Mouse (Mus musculus): ENCODE measurements around the gene Ddost. TPM values are rescaled to one million over a fixed set of nuclear protein-coding genes. Genes with fewer than 3 reads are reported as not detected.
A peak's percentile ranks its signal among the peaks of the same experiment; 100 is the strongest.
"Not testable (repeated sequence)": the region's sequence is repeated elsewhere in the genome, so short reads cannot be mapped to it uniquely, and the experiment has no call there.

Ddost gene
- polyA plus RNA-seq, 1 experiment from 2014 or later, result 396 TPM

DNA sequence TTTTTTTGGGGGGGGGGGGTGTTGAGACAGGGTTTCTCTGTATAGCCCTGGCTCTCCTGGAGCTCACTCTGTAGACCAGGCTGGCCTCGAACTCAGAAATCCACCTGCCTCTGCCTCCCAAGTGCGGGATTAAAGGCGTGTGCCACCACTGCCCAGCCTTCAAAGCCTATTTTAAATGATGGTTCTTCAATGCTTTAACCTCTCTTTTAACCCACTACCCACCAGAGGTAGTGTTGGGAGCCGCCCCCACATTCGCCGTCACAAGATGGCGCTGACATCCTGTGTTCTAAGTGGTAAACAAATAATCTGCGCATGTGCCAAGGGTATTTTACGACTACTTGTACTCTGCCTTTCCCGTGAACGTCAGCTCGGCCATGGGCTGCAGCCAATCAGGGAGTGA is 22.6 kb downstream of the Ddost start:
- H3K27me3 ChIP-seq (replicated peaks); H3K4me3 ChIP-seq (replicated peaks); ATAC-seq (ENCODE audit: insufficient read depth, low FRiP score, low read depth); H3K9ac ChIP-seq; H3K4me2 ChIP-seq; H3K27ac ChIP-seq; H3K9me3 ChIP-seq; H3K36me3 ChIP-seq: not testable (repeated sequence)
- WGBS, result 61% methylated on average over 9 of the region's 12 CpGs
- peaks cover 16% of the 10 kb centered on the region for H3K4me1 ChIP-seq

DNA sequence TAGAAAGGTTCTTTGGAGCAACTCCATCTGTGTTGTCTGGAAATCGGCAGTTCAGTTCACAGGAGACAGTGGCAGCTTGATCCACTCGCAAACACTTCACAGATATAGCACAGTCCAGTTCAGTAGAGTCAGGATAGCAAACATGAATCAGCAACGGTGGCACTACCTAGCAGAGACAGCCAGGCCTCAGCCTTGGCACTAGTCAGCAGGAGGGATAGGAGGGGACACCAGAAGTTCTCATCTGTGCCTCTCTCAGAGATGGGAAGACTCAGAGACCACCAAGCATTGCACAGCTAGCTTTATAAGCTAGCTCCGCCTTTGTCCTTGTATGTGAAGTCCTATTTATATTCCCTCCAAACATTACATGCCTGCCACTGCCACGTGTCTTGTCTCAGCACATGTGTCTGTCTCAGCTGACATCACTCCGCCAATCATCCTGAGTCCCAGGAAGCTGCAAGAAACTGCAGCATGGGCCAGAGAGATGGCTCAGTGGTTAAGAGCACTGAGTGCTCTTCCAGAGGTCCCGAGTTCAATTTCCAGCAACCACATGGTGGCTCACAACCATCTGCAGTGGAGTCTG is 23.5 kb downstream of the Ddost start:
- Histone ChIP-seq H3K36me3 (no peaks in the 10 kb centered on the region), H3K4me2 (peak overlapping the region; percentile 36), H3K9ac (no peak overlapping the region), H3K27ac (0 out of 2 replicates have a peak overlapping the region, but pooled peaks have one; percentile 35), H3K4me1 (peaks cover 16% of the 10 kb centered on the region), H3K9me3 (no peaks in the 10 kb centered on the region), H3K27me3 (replicated peaks) (no peaks in the 10 kb centered on the region), H3K4me3 (replicated peaks) (peak overlapping the region; percentile 25)
- no peak for ATAC-seq (ENCODE audit: insufficient read depth, low FRiP score, low read depth)
- WGBS, result 66% methylated on average over 7 of the region's 7 CpGs

DNA sequence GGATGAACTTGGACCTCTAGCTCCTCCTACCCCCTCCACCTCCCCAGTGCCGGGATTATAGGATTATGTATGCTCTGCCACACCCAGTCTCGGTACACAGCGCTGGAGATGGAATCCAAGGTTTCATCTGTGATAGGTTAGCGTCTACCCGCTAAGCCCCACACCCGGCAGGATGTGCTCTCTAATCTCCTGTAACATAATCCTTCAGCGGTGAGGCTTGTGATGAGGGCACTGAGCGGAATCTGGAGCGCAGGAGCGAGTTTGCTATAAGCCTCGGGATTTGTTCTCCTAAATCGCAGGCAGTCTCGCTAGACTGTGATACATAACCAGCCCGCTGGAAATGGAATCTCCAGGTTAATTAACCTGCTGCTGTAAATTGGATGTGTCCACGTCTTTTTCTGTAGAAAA is 25.7 kb downstream of the Ddost start:
- H3K4me2 ChIP-seq, result no peak overlapping the region
- H3K27me3 ChIP-seq (replicated peaks), result no peaks in the 10 kb centered on the region
- H3K4me1 ChIP-seq, result peaks cover 4% of the 10 kb centered on the region; the same call in 1 of the 2 replicates
- no peak for ATAC-seq (ENCODE audit: insufficient read depth, low FRiP score, low read depth)
- no peaks in the 10 kb centered on the region for H3K9me3 ChIP-seq
- WGBS, result 17% methylated on average over 15 of the region's 15 CpGs
- no peaks in the 10 kb centered on the region for H3K36me3 ChIP-seq
- H3K9ac ChIP-seq, result no peak overlapping the region
- H3K27ac ChIP-seq, result no peak overlapping the region
- H3K4me3 ChIP-seq (replicated peaks), result no peak overlapping the region

DNA sequence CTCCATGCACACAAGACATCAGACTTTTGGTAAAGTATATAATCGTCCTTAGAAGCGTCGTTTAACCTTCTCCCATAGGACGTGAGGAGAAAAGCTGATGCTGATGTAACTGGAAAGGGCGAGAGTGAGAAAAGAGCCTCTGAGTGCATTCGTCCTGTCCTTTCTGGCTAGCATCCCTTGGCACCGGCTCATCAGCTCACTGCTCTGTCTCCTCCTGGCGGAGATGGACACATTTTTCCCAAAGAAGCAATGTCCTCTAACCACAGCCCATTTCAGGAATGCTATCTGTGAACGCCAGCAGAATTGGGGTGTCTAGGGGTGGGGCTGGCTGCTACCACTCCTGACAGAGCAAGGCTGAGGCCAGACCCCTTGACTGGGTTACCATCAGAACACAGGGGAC is 27.1 kb downstream of the Ddost start:
- H3K4me3 ChIP-seq (replicated peaks), result no peak overlapping the region
- no peaks in the 10 kb centered on the region for H3K4me1 ChIP-seq
- no peak for ATAC-seq (ENCODE audit: insufficient read depth, low FRiP score, low read depth)
- no peaks in the 10 kb centered on the region for H3K9me3 ChIP-seq
- H3K4me2 ChIP-seq, result no peak overlapping the region
- no peaks in the 10 kb centered on the region for H3K27me3 ChIP-seq (replicated peaks)
- H3K9ac ChIP-seq, result no peak overlapping the region
- 77% methylated on average over 9 of the region's 9 CpGs for WGBS
- H3K36me3 ChIP-seq, result no peaks in the 10 kb centered on the region
- no peak overlapping the region for H3K27ac ChIP-seq

DNA sequence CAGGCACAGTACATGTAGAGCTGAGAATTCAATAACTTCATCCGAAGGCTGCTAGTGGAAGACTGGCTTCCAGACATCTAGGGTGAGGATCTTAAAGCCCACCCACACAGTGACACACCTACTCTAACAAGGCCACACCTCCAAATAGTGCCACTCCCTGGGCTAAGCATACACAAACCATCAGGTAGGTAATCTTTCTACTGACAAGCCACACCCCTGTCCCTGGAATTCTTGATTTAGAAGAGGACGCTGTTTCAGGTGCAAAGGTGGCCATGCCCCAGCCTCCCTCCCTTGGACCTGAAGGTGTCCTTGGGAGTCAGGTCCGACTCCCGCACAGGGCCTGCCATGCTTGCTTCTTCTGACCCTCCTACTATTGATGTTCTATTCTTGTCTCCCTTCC is 28.6 kb downstream of the Ddost start:
- Histone ChIP-seq H3K9ac (no peak overlapping the region), H3K36me3 (no peaks in the 10 kb centered on the region), H3K27ac (no peak overlapping the region), H3K4me3 (replicated peaks) (no peak overlapping the region), H3K4me1 (no peaks in the 10 kb centered on the region), H3K9me3 (no peaks in the 10 kb centered on the region), H3K4me2 (no peak overlapping the region), H3K27me3 (replicated peaks) (no peaks in the 10 kb centered on the region)
- WGBS, result 71% methylated on average over 4 of the region's 4 CpGs
- peak; percentile 72 for ATAC-seq (ENCODE audit: insufficient read depth, low FRiP score, low read depth)

DNA sequence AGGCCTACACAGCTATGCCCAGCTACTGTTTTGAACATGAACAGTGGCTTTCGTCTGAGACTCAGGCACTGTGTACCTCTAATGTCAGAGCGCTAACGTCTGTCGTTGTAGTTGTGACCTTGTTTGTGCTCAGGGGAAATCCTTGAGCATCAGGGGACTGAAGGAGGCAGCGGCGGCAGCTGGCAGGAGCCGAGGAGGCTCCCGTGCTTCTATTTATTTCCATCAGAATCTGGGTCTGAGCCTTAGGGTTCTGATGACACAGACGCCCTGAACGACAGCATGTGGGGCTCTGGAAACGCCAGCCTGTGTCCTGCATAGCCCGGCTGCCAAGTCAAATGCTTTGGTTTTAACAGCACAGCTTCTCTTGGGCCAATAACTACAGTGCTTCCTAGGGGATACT is 30.5 kb downstream of the Ddost start:
- Histone ChIP-seq H3K4me2 (no peak overlapping the region), H3K4me3 (replicated peaks) (no peak overlapping the region), H3K4me1 (no peaks in the 10 kb centered on the region), H3K36me3 (no peaks in the 10 kb centered on the region), H3K9ac (no peak overlapping the region), H3K27me3 (replicated peaks) (no peaks in the 10 kb centered on the region), H3K27ac (no peak overlapping the region), H3K9me3 (no peaks in the 10 kb centered on the region)
- 81% methylated on average over 12 of the region's 12 CpGs for WGBS
- no peak for ATAC-seq (ENCODE audit: insufficient read depth, low FRiP score, low read depth)

DNA sequence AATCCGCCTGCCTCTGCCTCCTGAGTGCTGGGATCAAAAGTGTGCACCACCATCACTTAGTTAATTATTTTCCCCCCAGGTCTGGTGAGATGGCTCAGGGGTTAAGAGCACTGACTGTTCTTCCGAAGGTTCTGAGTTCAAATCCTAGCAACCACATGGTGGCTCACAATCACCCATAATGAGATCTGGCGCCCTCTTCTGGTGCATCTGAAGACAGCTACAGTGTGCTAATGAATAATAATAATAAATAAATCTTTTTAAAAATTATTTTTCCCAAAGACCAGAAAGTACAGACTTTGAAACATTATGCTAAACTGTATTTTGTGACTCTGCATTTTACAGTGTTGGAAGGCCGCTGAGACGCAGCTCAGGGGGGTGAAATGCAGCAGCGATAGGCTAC is 31.1 kb downstream of the Ddost start:
- Histone ChIP-seq H3K4me3 (replicated peaks) (no peak overlapping the region), H3K4me2 (no peak overlapping the region), H3K27me3 (replicated peaks) (no peaks in the 10 kb centered on the region), H3K36me3 (no peaks in the 10 kb centered on the region), H3K9ac (no peak overlapping the region), H3K9me3 (no peaks in the 10 kb centered on the region), H3K4me1 (no peaks in the 10 kb centered on the region), H3K27ac (no peak overlapping the region)
- ATAC-seq (ENCODE audit: insufficient read depth, low FRiP score, low read depth), result no peak
- WGBS, result 85% methylated on average over 6 of the region's 6 CpGs

DNA sequence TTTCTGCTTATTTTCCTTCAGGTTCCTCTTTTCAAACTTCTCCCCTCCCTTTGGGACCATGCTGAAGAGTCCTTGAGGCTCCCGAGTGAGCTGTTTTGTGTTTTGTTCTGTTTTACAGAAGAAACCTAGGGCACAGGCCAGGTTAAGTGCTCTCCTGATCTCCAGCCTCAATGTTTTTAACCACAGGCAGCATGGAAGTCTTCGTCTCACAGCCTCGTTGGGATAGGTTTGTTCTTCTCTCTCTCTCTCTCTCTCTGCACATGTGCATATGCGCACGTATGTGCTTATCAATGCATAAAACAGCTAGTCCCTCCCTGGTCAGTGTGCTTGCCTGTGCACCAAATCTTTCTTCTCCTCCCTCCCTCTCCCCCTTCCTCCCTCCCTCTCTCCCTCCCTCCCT is 32.3 kb downstream of the Ddost start:
- no peak for ATAC-seq (ENCODE audit: insufficient read depth, low FRiP score, low read depth)
- Histone ChIP-seq H3K4me2 (no peak overlapping the region), H3K27ac (no peak overlapping the region), H3K27me3 (replicated peaks) (no peaks in the 10 kb centered on the region), H3K4me3 (replicated peaks) (no peak overlapping the region), H3K4me1 (no peaks in the 10 kb centered on the region), H3K9me3 (no peaks in the 10 kb centered on the region), H3K36me3 (no peaks in the 10 kb centered on the region), H3K9ac (no peak overlapping the region)
- 56% methylated on average over 5 of the region's 5 CpGs for WGBS

DNA sequence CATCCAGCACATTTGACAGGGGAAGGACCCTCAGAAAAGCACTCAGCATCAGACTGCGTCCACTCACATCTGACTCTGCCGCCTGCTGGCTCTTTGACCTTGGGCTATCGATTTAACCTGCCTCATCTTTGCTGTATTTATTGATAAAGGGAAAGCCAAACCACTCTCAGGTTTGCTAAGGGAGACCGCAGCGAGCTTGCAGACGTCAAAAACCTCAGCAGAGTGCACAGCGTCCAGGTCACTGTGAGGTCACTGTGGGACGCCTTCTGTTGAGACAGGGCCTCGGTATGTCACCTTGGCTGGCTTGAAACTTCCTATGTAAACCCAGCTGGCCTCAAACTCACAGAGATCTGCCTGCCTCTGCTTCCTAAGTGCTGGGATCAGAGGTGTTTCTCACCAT is 32.8 kb downstream of the Ddost start:
- H3K27ac ChIP-seq, result no peak overlapping the region
- no peaks in the 10 kb centered on the region for H3K27me3 ChIP-seq (replicated peaks)
- H3K9ac ChIP-seq, result no peak overlapping the region
- H3K36me3 ChIP-seq, result no peaks in the 10 kb centered on the region
- no peak overlapping the region for H3K4me3 ChIP-seq (replicated peaks)
- no peak for ATAC-seq (ENCODE audit: insufficient read depth, low FRiP score, low read depth)
- H3K4me1 ChIP-seq, result no peaks in the 10 kb centered on the region
- H3K9me3 ChIP-seq, result no peaks in the 10 kb centered on the region
- 52% methylated on average over 9 of the region's 9 CpGs for WGBS
- H3K4me2 ChIP-seq, result no peak overlapping the region

DNA sequence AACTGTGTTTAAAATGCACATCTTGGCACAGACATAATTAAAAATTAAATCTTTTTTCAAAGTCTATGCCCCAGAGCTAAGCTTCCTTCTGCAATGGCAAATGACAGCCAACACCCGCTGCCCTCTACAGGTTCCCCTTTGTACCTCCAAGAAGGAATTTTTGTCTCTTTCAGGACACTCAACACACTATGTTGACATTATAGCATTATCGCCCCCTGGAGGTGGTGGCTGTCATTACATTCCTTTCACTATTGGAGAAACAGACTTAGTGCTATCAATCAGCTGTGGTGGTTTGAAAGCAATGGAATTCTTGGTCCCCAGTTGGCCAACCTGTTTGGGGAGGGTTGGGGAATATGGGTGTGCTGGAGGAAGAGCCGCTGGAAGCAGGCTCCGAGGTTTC is 35.4 kb downstream of the Ddost start:
- 29% methylated on average over 4 of the region's 4 CpGs for WGBS

DNA sequence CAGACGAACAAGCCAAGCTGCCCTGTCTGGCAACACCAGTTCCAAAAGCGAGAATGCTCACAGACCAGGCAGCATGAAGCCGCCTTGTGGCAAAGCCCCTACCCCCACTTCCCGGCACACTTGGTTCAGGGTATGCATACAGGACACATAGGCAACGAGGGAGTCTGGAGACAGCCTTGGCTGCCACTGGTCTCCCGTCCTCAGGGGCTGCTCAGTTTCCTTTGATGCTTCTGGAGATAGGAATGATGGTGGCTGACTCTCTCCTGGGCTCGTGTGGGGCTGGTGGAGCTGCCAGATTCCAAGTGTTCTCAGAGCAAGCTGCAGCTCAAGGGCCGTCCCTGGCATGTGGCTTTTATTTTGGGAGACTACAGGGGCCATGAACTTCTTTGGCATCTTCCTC is 36.9 kb downstream of the Ddost start:
- Histone ChIP-seq H3K27me3 (replicated peaks) (no peaks in the 10 kb centered on the region), H3K9ac (no peak overlapping the region), H3K9me3 (no peaks in the 10 kb centered on the region), H3K4me3 (replicated peaks) (no peak overlapping the region), H3K36me3 (no peaks in the 10 kb centered on the region), H3K27ac (no peak overlapping the region), H3K4me2 (no peak overlapping the region), H3K4me1 (no peaks in the 10 kb centered on the region)
- 71% methylated on average over 8 of the region's 8 CpGs for WGBS
- ATAC-seq (ENCODE audit: insufficient read depth, low FRiP score, low read depth), result no peak

More for the DNA sequence above, 35.4 kb downstream of the Ddost start:
- H3K9ac ChIP-seq, result no peak overlapping the region
- H3K4me1 ChIP-seq, result no peaks in the 10 kb centered on the region
- no peaks in the 10 kb centered on the region for H3K36me3 ChIP-seq
- no peaks in the 10 kb centered on the region for H3K9me3 ChIP-seq
- H3K4me2 ChIP-seq, result no peak overlapping the region
- H3K27me3 ChIP-seq (replicated peaks), result no peaks in the 10 kb centered on the region
- no peak overlapping the region for H3K4me3 ChIP-seq (replicated peaks)
- no peak for ATAC-seq (ENCODE audit: insufficient read depth, low FRiP score, low read depth)
- H3K27ac ChIP-seq, result no peak overlapping the region

DNA sequence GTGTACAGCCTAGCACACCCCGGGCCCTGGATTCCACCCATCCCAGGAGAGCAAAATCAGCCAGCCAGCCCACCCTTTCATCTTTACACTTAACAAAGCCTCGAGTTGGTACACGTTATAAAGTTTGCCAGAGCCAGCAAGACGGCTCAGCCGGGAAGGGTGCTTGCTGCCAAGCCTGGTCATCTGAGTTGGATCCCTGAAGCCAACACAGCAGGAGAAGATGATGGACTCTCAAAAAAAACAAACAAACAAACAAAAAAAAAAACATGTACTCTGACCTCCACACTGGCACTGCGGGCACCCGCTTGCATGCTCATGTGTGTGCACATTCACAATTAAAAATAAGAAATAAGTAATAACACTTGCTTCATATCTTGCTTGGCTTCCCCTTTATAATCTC is 37.5 kb downstream of the Ddost start:
- H3K4me1 ChIP-seq, result no peaks in the 10 kb centered on the region
- H3K27ac ChIP-seq, result no peak overlapping the region
- no peak overlapping the region for H3K9ac ChIP-seq
- ATAC-seq (ENCODE audit: insufficient read depth, low FRiP score, low read depth), result no peak
- no peak overlapping the region for H3K4me3 ChIP-seq (replicated peaks)
- no peaks in the 10 kb centered on the region for H3K9me3 ChIP-seq
- H3K36me3 ChIP-seq, result no peaks in the 10 kb centered on the region
- WGBS, result 76% methylated on average over 7 of the region's 7 CpGs
- no peak overlapping the region for H3K4me2 ChIP-seq
- H3K27me3 ChIP-seq (replicated peaks), result no peaks in the 10 kb centered on the region

DNA sequence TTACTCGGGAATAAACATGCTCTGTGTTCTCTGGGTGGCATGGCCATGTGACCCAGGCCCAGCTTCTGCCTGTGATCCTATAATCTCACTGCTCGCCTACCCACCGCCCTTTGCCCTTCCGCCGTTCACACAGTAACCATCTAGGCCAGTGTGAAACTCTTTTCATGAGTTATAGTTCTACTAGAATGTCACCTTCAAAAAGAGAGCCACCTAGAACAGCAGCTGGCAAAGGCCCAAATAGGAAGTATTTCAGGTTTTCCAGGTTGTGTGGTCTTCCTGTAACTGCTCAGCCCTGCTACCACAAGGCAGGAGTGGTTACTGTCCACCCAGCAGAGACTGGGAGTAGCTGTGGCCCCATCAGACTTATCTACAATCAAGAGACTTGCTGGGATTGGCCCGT is 38.2 kb downstream of the Ddost start:
- H3K36me3 ChIP-seq, result no peaks in the 10 kb centered on the region
- no peaks in the 10 kb centered on the region for H3K27me3 ChIP-seq (replicated peaks)
- no peak overlapping the region for H3K4me3 ChIP-seq (replicated peaks)
- no peaks in the 10 kb centered on the region for H3K9me3 ChIP-seq
- peak; percentile 67 for ATAC-seq (ENCODE audit: insufficient read depth, low FRiP score, low read depth)
- H3K4me2 ChIP-seq, result no peak overlapping the region
- H3K27ac ChIP-seq, result peak overlapping the region; percentile 66
- WGBS, result 53% methylated on average over 6 of the region's 6 CpGs
- no peaks in the 10 kb centered on the region for H3K4me1 ChIP-seq
- no peak overlapping the region for H3K9ac ChIP-seq
